Mouse (Mus musculus) NIH3T3 (cell line): ENCODE results near the gene Klhl6.
A peak's percentile ranks its signal among the peaks of the same experiment; 100 is the strongest.

ENCODE experiments used
- DNase-seq: peaks from one replicate; pipeline ENCODE4 v3.0.0-alpha.2; 2012; ENCODE audit warnings: low read depth

The Klhl6 gene

DNA sequence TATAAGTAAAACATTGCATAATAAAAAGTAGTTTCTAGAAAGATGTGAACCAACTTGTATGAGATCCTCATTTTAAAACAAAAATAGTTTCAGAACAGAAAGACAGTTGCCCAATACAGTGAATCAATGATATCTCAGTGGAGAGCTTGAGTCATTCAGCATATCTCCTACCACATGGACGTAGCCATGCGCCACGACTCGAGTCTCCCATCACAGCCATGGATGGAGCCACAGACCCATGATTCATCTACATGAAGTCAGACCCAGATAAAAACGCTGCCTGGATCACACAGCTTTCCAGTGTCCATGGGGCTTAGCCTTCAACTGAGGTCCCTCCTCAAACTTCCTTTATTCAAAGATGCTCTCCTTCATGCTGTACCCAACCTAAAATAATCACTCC, 13.3 kb downstream of the Klhl6 start:
- no peak for DNase-seq

DNA sequence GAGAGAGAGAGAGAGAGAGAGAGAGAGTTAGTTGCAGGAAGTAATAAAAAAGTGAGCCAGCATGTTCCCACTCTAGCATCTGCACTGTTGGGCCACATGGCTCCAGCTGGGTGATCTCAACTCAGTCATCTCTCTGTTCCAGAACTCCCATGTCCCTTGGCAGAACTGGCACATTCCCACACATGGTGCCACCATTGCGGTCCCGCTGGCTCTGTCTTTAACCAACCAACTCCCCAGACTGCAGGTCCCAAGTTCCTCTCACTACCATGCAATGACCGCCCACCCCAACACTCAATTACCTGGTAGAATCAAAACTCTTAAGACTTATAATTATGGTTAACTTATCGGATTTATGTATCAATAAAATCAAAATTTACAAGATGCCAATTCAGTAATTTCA, 14.2 kb downstream of the Klhl6 start:
- DNase-seq = no peak

DNA sequence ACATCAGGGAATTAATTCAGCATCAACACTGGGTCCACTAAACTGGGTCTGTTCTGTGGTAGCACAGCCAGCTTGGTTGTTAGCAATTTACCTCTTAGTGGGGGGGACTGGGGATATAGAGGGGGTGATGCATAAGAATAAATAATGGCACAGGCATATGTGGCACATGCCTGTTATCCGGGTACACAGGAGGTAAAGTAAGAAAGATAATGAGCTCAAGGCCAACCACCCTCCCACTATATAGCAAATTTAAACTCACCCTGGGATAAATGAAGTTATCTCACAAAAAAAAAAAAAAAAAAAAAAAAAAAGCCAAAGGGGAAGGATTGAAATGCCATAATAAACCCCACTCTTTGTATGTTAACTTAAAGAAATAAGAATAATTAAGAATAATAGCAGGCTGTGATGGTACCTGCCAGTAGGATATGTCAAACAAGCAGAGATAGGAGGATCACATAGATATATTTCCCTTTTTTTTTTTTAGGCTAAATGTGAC, 14.9 kb downstream of the Klhl6 start:
- DNase-seq = no peak

DNA sequence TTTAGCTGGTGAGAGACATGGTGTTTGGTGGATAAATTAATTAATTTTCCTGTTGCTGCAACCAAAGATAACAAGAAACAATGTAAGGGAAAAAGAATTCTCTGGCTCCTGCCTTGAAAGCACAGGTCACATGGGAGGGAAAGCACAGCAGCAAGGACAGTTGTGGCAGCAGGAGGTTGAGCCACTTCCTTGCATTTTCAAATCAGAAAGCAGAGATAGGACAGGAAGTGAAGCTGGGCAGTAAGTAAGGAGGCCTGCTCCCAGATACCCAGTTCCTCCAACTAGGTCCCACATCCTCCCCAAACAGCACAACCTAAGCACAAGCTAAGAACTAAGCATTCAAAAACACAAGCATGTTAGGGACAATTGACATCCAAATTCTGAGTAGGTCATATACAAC, 15.9 kb downstream of the Klhl6 start:
- no peak for DNase-seq

DNA sequence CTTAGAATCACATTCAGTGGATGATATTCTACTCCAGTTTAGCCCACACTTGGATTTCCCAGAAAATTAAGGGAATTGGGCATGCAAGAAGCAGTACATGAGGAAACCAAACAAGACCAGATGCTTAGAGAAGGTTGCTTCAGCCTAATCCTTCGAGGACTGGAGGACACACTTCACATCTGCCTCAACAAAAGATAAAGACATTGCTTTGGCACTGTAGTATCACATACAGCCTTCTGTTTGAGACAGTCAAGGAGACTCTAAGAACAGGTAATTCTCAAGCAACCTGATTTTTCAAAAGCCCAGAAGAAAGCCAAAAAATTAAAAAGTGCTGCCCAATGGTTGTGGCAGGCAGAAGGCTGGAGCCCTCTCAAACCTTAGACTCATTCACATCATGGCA, 16.4 kb downstream of the Klhl6 start:
- DNase-seq = no peak

DNA sequence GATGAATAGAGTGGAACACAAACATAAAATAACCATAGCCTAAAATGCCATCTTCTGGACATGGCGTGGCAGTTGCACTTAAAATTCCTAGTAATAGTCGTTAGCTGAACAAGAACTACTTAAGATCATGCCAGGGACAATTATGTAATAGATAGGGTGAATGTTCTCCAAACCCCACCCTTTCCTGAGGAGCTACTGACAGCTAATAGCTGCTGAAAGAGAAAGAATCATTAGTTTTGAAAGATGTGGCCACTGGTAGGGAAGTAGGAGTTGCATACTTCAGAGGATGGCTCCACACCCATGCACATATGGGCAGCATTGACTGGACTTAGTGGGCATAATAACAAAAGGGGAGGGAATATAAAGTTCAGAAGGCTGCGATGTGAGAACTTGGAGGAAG, 19.9 kb downstream of the Klhl6 start:
- DNase-seq = no peak

DNA sequence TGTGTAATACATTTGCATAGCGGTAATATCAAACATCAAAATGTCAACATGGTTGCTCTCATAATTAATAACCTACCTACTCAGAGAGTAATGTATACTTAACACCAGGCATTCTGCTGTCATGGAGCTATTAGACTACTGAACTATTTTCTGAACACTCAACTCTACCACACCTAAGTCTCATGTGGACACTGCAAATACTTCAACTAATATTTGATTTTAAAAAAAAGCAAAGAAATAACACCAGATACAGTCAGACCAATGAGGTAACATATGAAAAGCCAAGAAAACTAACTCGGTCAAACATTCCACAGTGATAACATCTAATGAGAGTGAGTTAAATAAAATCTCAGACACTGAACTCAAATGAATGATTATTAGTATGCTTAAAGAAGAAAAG, 21.8 kb downstream of the Klhl6 start:
- no peak for DNase-seq

DNA sequence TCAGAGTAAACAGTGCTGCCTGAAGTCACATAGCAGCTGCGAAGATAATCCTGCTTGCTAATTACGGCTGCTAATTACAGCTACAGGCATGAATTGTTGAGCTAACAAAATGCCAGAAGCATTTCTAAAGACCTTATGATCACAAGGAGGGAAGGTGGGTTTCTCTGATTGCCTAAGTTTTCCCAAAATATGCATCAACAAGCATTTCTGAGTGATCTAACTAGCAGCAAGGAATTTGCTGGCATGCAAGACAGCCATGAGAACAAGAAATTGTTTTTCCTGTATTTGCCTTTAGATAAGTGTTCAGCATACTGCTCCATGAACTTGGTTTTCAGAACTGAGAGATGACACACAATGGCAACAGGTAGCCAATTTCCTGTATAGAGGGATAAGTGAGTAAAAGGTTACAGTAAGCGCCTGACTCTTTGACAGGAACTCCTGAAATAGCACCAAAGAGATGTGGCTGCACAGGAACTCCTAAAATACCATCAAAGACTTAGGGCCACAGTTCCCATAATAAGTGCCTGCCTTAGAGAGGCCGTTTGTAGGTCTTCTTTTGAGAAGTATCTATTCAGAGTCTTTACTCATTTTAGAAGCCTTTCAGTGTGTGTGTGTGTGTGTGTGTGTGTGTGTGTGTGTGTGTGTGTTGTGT, 22.3 kb downstream of the Klhl6 start:
- no peak for DNase-seq

DNA sequence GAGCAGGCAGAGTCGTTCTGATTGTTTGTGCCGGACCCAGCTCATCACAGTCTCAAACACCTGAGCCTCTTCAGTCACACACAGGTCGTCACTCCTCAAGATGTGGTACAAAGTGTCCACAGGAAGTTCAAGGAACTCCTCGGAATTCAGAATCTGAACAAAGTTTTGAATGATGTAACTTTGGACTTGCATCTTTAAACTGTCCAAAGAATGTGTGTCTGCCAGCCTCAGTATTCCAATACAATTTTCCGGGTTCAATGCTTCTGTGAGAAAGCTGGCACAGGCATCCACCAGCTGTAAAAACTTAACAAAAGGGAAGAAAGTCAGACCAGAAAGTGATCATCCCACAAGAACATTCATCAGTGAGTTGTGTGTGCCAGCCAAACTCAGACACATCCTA, 25.8 kb downstream of the Klhl6 start:
- DNase-seq = no peak

DNA sequence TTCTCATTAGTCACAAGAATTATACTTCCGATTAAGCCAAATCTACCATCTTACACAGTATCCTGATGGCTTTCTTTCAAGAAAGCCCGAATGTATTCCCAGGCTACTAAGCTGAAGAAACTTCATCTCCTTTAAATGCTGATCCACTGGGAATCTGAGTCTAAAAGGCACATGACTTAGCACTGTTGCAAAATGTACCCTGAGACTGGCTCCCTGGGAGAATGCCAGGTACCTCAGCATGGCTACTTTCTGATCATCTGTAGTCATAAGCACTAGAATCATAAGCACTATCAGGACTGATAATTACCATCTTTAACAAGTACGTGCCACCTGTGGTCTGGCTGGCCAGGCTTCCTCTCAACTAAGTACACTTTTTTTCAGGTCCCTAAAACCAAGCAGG, 35.5 kb downstream of the Klhl6 start:
- no peak for DNase-seq

DNA sequence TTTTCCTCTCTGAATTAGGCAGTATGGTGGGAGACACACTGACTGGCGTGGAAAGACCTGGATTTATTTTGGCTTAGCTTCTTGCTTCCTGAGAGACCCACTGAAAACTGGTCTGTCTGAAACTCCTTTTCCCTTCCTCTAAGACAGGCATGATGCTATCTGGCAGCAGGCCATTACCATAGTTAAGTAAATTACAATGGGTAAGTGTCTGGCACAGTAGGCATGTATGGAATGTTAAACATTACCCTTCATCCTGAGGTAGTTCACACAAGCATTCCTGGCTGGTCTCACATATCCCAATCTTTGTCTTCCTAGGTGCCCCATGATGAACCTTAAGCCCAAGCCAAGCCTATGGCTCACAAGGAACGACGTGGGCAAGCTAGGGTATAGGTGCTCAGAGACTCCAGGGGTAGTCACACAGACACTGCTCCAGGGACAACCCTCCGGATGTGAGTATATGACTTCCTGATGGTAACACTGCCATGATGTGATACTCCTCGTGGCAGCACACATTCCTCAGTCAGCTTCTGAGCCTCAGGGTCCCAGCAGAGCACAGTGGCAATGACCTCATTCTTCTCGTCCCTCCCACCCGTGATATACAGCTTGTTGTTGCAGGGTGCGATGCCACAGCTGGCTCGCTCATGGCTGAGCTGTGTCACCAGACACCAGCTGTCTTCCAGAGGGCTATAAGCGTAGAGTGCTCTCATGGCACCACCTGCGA, 36.1 kb downstream of the Klhl6 start:
- DNase-seq = no peak

DNA sequence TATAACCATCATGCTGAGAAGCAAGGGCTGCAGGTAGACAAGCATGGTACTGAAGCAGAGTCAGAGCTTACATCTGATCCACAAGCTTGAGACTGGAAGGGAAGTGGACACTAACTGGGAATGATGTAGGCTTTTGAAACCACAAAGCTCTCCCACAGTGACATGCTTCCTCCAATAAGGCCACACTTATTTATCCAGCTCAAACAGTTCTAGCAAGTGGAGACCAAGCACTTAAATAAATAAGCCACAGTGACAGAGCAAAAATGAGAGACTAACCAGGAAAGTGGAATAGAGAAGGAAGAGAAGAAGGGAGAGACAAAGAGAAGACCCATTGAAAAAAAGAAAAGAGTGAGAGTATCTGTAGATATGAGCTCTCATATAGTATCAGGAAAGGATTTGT, 62.0 kb downstream of the Klhl6 start:
- DNase-seq = no peak

DNA sequence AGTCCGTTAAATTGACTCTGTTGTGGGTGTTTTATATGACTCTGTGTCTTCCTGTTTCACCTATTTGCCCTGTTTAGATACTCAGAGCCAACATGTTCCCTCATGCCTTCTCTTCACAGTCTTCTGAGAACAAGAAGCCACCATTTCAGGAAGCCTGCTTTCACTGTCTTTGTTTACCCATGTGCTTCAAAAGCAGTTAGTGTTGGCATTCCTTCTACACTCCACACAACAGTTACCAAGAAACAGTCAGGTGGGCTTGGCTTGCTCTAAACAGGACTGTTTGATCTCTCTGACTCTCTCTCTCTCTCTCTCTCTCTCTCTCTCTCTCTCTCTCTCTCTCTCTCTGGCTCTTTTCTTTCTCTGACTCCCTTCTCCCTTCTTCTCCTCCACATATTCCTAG, 64.6 kb downstream of the Klhl6 start:
- no peak for DNase-seq

DNA sequence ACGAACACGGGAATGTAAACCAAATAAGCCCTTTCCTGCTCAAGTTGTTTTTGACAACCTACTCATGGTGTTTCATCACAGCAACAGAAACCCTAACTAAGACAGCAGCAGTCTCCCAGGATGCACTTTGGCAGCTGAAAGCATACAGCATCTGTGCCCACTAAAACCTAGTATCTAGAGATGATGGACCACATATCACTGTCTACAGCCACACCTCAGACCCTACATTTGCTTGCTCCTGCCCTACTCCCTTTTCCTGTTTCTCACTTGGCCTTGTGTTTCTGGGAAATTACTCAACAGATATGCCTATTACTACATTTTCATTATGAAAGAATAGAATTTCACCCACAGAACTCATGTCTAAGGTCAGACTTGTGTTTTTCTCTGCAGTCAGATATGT, 70.3 kb downstream of the Klhl6 start:
- no peak for DNase-seq

DNA sequence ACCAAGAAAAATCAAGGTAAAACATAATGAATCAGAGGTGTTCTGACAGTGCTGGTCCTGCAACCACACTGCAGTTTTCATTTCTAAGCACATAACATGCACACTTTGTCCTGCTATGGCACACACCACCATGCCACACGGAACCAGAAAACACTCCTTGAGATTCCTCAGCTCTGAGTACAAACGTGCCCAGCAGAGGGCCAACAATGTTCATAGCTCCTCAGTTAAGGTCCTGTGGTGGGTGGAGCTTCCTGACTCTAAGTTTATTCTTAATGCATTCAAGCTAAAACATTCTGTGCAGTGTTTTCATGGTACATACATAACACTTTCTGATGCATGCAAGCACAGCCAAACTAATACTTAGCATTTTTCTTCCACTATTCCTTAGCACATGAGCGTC, 74.5 kb downstream of the Klhl6 start:
- DNase-seq = peak; percentile 5

DNA sequence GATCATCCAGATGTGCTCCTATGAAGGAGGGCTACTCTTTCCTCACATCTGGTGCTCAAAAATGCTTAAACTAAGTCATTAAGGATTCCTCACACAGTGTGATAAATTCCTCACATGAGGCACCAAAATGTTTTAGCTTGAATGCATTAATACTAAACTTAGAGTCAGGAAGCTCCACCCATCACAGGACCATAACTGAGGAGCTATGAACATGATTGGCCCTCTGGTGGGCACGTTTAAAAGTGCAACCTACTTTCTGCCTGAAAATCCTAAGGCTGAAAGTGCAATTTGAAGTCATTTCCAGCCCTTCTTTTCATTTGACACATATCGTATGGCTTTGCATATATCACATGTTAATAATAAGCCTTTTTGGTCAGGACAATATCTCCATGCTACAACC, 75.7 kb downstream of the Klhl6 start:
- peak; percentile 63 for DNase-seq

DNA sequence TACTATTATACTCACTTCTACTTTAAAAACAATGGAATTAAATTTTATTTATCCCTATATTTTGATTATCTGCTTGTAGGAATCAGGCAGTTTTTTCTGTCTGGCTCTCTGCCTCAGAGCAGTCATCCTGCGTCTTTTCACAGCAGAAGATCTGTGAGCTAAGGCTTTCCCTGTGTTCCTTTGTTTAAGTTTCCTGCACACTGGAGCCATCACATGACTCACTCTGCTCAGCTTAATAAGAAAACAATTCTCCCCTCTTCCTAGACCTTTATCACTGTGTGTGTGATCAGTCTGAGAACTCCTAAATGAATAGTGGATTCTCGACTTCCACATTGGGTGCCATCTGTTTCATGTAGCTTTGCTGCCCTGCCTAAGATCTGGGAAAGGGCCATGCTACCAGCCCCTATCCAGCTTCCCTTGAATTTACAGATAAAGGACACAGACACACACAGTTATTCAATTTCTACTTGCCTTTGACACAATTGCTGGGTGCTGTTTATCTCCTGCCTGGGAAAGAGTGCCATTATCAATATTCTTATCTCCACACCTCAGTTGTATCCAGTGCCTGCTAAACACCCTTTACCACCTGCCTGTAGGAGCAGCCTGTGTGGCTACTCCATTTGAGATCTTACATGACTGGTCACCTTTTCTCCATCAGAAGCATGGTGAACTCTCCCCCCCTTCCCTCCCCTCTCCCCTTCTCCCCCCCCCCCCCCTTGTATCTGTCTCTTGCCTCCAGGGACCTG, 77.9 kb downstream of the Klhl6 start:
- no peak for DNase-seq

DNA sequence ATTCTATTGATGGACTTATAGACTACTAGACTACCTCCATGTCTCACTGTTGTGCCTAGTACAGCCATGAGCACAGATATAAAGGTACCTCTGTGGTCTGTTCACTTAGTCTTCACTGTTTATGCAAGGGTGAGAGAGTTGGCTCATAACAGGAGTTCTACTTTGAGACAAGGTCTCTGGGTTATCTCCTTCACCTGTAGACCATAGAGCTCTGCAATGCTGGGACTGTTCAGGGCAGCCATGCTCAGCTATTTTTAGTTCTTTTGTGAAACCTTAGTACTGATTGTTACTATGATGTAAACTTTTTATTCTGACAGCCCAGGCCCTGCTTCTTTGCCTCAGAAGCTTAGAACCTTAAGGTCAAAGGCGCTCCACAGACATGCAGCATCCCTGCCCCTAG, 79.0 kb downstream of the Klhl6 start:
- no peak for DNase-seq
